Mouse (Mus musculus): ENCODE results near the gene Ppp1r9a. TPM values are rescaled to one million over a fixed set of nuclear protein-coding genes. Genes with fewer than 3 reads are reported as not detected.

The Ppp1r9a gene
- total and polyA plus RNA-seq, 3 experiments, result 1.0 TPM; not detected in 2

GRCm38 (mm10) chr6:5000788-5001187, 98.1 kb downstream of the Ppp1r9a start:
- TF ChIP-seq HCFC1 (IDR thresholded peaks at IDR 0.05; ENCODE audit: low read depth, low read length) (no peak), MAFK (IDR thresholded peaks at IDR 0.05; ENCODE audit: insufficient replicate concordance, low read length) (no peak), RAD21 (IDR thresholded peaks at IDR 0.05; ENCODE audit: low read depth, low read length) (no peak), RCOR1 (conservative IDR thresholded peaks at IDR 0.05; ENCODE audit: low read depth, low read length) (no peak), NRF1 (IDR thresholded peaks at IDR 0.05; ENCODE audit: low read depth, low read length) (no peak), MEF2A (IDR thresholded peaks at IDR 0.05; ENCODE audit: borderline replicate concordance, low read depth, low read length) (no peak), GABPA (IDR thresholded peaks at IDR 0.05; ENCODE audit: insufficient replicate concordance, low read depth, low read length) (no peak), CHD2 (IDR thresholded peaks at IDR 0.05; ENCODE audit: low read length) (no peak), IRF4 (IDR thresholded peaks at IDR 0.05; ENCODE audit: low read depth, low read length) (no peak), SIN3A (IDR thresholded peaks at IDR 0.05; ENCODE audit: low read length) (no peak), USF2 (conservative IDR thresholded peaks at IDR 0.05; ENCODE audit: low read depth, low read length) (no peak), E2F4 (IDR thresholded peaks at IDR 0.05; ENCODE audit: insufficient replicate concordance, low read depth, low read length) (no peak), ZMIZ1 (IDR thresholded peaks at IDR 0.05; ENCODE audit: low read depth, low read length) (no peak), MAX (IDR thresholded peaks at IDR 0.05; ENCODE audit: low read length) (no peak), TCF12 (IDR thresholded peaks at IDR 0.05; ENCODE audit: low read depth, low read length) (no peak), ELF1 (IDR thresholded peaks at IDR 0.05; ENCODE audit: low read depth, low read length) (no peak), KAT2A (IDR thresholded peaks at IDR 0.05; ENCODE audit: insufficient replicate concordance, low read length) (no peak), USF1 (IDR thresholded peaks at IDR 0.05; ENCODE audit: low read depth, low read length) (no peak), ZC3H11A (IDR thresholded peaks at IDR 0.05; ENCODE audit: low read depth, low read length) (no peak), EP300 (IDR thresholded peaks at IDR 0.05; ENCODE audit: low read length) (no peak)
- no peaks in the 10 kb centered on the region for H3K9me3 ChIP-seq (replicated peaks; ENCODE audit: low read length)
- DNase-seq (ENCODE audit: extremely low read depth), result no peak
- no peaks in the 10 kb centered on the region for H3K36me3 ChIP-seq (replicated peaks in 1 of 2; ENCODE audit: control insufficient read depth in 1 of 2, insufficient read depth in 1 of 2, low read length in 1 of 2)
- no peak overlapping the region for H3K27ac ChIP-seq (ENCODE audit: insufficient read depth, low read depth)
- no peak overlapping the region for H3K9ac ChIP-seq (ENCODE audit: insufficient read depth, low read depth)
- dilution Hi-C loops (cut with MboI; ENCODE audit: extremely low pct_ligation_motif_present, extremely low pct_unique_long_range_greater_than_20kb, low sequenced_read_pairs) (no loop called here), in situ Hi-C loops (cut with MboI; ENCODE audit: low pct_ligation_motif_present, low pct_unique_long_range_greater_than_20kb, low sequenced_read_pairs) (no loop called here)
- no peaks in the 10 kb centered on the region for H3K27me3 ChIP-seq (replicated peaks)
- no peaks in the 10 kb centered on the region for H3K79me2 ChIP-seq (replicated peaks; ENCODE audit: control insufficient read depth, extremely low read depth, insufficient read depth, poor library complexity, severe bottlenecking)
- no peaks in the 10 kb centered on the region for H3K4me1 ChIP-seq (ENCODE audit: control insufficient read depth in 1 of 2, insufficient read depth in 2 of 2)
- H3K4me3 ChIP-seq (replicated peaks in 1 of 3; ENCODE audit: low read depth in 2 of 3, low read length in 2 of 3, poor library complexity in 1 of 3), result no peak overlapping the region
- H3K4me2 ChIP-seq (ENCODE audit: insufficient read depth, low read depth, poor library complexity, severe bottlenecking), result no peak overlapping the region

- no peak for TF ChIP-seq NRF1 (IDR thresholded peaks at IDR 0.05; ENCODE audit: low read depth, low read length)
- TF ChIP-seq POLR2A (IDR thresholded peaks at IDR 0.05; ENCODE audit: low read depth, low read length), result no peak
- no peak for TF ChIP-seq CHD1 (IDR thresholded peaks at IDR 0.05; ENCODE audit: low read depth, low read length)
- dilution Hi-C loops (cut with MboI; ENCODE audit: extremely low pct_ligation_motif_present, extremely low pct_unique_long_range_greater_than_20kb, low sequenced_read_pairs), result no loop called here
Observed at GRCm38 (mm10) chr6:5005491-5006275, 103.0 kb downstream of the Ppp1r9a start.

More at GRCm38 (mm10) chr6:5005491-5006275, 103.0 kb downstream of the Ppp1r9a start:
- Histone ChIP-seq H3K36me3 (replicated peaks in 1 of 2; ENCODE audit: control insufficient read depth in 1 of 2, insufficient read depth in 1 of 2, low read length in 1 of 2) (no peaks in the 10 kb centered on the region), H3K4me1 (ENCODE audit: control insufficient read depth in 1 of 2, insufficient read depth in 2 of 2) (no peaks in the 10 kb centered on the region), H3K4me2 (ENCODE audit: insufficient read depth, low read depth, poor library complexity, severe bottlenecking) (no peak overlapping the region), H3K27me3 (replicated peaks) (no peaks in the 10 kb centered on the region), H3K9me3 (replicated peaks; ENCODE audit: low read length) (no peaks in the 10 kb centered on the region), H3K27ac (ENCODE audit: insufficient read depth, low read depth) (no peak overlapping the region), H3K79me2 (replicated peaks; ENCODE audit: control insufficient read depth, extremely low read depth, insufficient read depth, poor library complexity, severe bottlenecking) (no peaks in the 10 kb centered on the region), H3K9ac (ENCODE audit: insufficient read depth, low read depth) (no peak overlapping the region), H3K4me3 (replicated peaks in 1 of 3; ENCODE audit: low read depth in 2 of 3, low read length in 2 of 3, poor library complexity in 1 of 3) (no peak overlapping the region)
- DNase-seq (ENCODE audit: extremely low read depth), result no peak
- in situ Hi-C loops (cut with MboI; ENCODE audit: low pct_ligation_motif_present, low pct_unique_long_range_greater_than_20kb, low sequenced_read_pairs), result no loop called here

All from CH12.LX (cell line).